Mouse (Mus musculus): Measurements from ENCODE around the gene Nxn. TPM values are rescaled to one million over a fixed set of nuclear protein-coding genes. Genes with fewer than 3 reads are reported as not detected.

Gene Nxn
- total and polyA plus RNA-seq, 2 experiments from 2014 or later: 10.6 to 50.7 TPM

DNA sequence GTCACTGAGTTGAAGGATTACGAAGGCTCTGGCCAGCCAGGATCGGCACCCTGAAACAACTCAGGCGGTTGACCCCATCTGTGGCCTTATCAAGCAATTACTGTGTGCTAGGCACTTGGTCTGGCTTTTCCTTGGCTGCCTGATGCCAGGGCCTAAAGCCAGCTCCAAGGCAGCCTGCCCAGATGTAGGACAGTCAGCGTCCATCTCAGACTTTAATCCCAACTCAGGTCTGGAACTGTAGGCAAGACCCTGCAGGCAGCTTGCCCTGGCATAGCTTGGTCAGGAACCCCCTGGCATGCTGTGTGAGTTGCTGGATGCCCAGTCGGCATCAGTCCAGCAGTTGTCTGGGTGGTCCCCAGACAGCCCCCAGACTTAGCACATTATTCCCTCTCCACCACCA, 37.1 kb upstream of the Nxn start:
- no peaks in the 10 kb centered on the region for H3K27me3 ChIP-seq (ENCODE audit: control insufficient read depth, insufficient read depth, low read length)
- TF ChIP-seq CTCF (IDR thresholded peaks at IDR 0.05; ENCODE audit: low read depth): no peak
- no peak for TF ChIP-seq EP300 (IDR thresholded peaks at IDR 0.05; ENCODE audit: low read depth)
- 47% methylated on average over 5 of the region's 5 CpGs for WGBS
- DNase-seq (ENCODE audit: low spot score) (no peak), ATAC-seq (ENCODE audit: insufficient read depth, low read depth) (no peak)
- no peak overlapping the region for H3K27ac ChIP-seq (ENCODE audit: low read depth)
- no peak overlapping the region for H3K9ac ChIP-seq (replicated peaks; ENCODE audit: low read depth, low read length)
- H3K4me2 ChIP-seq (ENCODE audit: low read depth, low read length): peak overlapping the region; percentile 70
- H3K9me3 ChIP-seq (replicated peaks; ENCODE audit: control insufficient read depth, low read length): no peaks in the 10 kb centered on the region
- H3K36me3 ChIP-seq (replicated peaks; ENCODE audit: control insufficient read depth, insufficient read depth, low read length): 0 out of 2 replicates have a peak, but pooled peaks cover 3% of the 10 kb centered on the region
- no peak overlapping the region; the same call in 1 of the 2 replicates for H3K4me3 ChIP-seq (ENCODE audit: low read depth, low read length)
- peaks cover 36% of the 10 kb centered on the region for H3K4me1 ChIP-seq (ENCODE audit: control insufficient read depth, insufficient read depth)

DNA sequence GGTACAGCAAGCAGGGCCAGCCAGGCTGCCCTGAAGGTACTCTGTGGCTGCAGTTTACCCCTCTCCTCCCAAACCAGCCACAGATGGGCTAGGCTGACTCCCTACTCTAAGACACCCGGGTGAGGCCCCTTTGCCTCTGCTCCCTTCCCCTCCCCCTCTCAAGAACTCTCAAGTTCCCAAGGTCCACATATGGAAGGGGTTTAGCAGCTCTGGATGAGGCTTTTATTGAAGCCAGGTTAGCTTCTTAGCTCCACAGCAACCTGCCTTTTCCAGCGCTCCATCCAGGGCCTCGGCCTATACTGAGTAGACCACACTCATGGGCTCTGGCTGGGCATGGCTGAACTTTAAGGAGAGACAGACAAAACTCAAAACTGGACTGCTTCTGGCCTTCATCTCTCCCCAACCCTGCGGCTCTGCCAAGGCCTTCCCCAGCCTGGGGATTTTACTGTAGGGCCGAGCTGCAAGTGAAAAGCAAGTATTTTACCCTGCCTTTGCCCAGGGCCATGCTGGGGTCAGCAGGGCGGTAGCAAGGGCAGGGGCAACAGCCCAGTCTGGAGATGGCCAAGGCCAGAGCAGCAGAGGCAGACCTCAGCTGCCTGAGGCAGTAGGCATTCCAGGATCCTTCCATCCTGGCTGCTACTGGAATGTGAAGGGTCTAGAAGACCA, 31.2 kb upstream of the Nxn start:
- no peaks in the 10 kb centered on the region for H3K27me3 ChIP-seq (ENCODE audit: control insufficient read depth, insufficient read depth, low read length)
- TF ChIP-seq CTCF (IDR thresholded peaks at IDR 0.05; ENCODE audit: low read depth) (no peak), EP300 (IDR thresholded peaks at IDR 0.05; ENCODE audit: low read depth) (no peak)
- H3K36me3 ChIP-seq (replicated peaks; ENCODE audit: control insufficient read depth, insufficient read depth, low read length): 0 out of 2 replicates have a peak, but pooled peaks cover 3% of the 10 kb centered on the region
- H3K9me3 ChIP-seq (replicated peaks; ENCODE audit: control insufficient read depth, low read length): no peaks in the 10 kb centered on the region
- peaks cover 50% of the 10 kb centered on the region for H3K4me1 ChIP-seq (ENCODE audit: control insufficient read depth, insufficient read depth)
- DNase-seq (ENCODE audit: low spot score) (no peak), ATAC-seq (ENCODE audit: insufficient read depth, low read depth) (no peak)
- WGBS: 74% methylated on average over 6 of the region's 6 CpGs
- H3K27ac ChIP-seq (ENCODE audit: low read depth): peak overlapping the region; percentile 67
- no peak overlapping the region for H3K4me3 ChIP-seq (ENCODE audit: low read depth, low read length)
- 0 out of 2 replicates have a peak overlapping the region, but pooled peaks have one; percentile 8 for H3K9ac ChIP-seq (replicated peaks; ENCODE audit: low read depth, low read length)
- no peak overlapping the region for H3K4me2 ChIP-seq (ENCODE audit: low read depth, low read length)

DNA sequence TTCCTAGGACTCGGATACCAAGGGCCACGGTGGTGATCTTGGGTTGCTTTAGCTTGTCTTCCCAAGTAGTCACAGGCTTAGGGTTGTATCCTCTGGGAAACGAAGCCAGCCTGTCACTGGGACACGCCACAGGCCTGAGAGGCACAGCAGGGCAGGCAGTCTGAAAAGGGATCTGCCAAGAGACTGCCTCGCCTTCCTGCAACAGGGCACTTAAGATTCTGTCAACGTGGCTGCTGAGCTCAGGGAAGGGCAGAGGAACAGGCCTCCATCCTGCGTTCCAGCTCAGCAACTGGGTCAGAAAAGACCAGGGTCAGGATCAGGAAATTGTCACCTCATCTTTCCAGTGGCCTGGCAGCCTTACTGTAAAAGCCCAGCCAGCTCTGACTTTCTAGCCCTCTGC, 30.6 kb upstream of the Nxn start:
- no peak for DNase-seq (ENCODE audit: low spot score)
- H3K36me3 ChIP-seq (replicated peaks; ENCODE audit: control insufficient read depth, insufficient read depth, low read length): 0 out of 2 replicates have a peak, but pooled peaks cover 3% of the 10 kb centered on the region
- H3K27me3 ChIP-seq (ENCODE audit: control insufficient read depth, insufficient read depth, low read length): no peaks in the 10 kb centered on the region
- no peaks in the 10 kb centered on the region for H3K9me3 ChIP-seq (replicated peaks; ENCODE audit: control insufficient read depth, low read length)
- H3K27ac ChIP-seq (ENCODE audit: low read depth): peak overlapping the region; percentile 67
- 30% methylated on average over 7 of the region's 7 CpGs for whole genome bisulfite sequencing
- no peak overlapping the region for H3K4me3 ChIP-seq (ENCODE audit: low read depth, low read length)
- H3K9ac ChIP-seq (replicated peaks; ENCODE audit: low read depth, low read length): 0 out of 2 replicates have a peak overlapping the region, but pooled peaks have one; percentile 8
- peaks cover 48% of the 10 kb centered on the region for H3K4me1 ChIP-seq (ENCODE audit: control insufficient read depth, insufficient read depth)
- ATAC-seq (ENCODE audit: insufficient read depth, low read depth): no peak
- no peak overlapping the region for H3K4me2 ChIP-seq (ENCODE audit: low read depth, low read length)
- no peak for TF ChIP-seq CTCF (IDR thresholded peaks at IDR 0.05; ENCODE audit: low read depth)
- TF ChIP-seq EP300 (IDR thresholded peaks at IDR 0.05; ENCODE audit: low read depth): no peak

- Histone ChIP-seq H3K4me1 (ENCODE audit: control insufficient read depth, insufficient read depth) (peaks cover 53% of the 10 kb centered on the region), H3K27ac (ENCODE audit: low read depth) (peak overlapping the region; percentile 67), H3K9ac (replicated peaks; ENCODE audit: low read depth, low read length) (no peak overlapping the region), H3K4me3 (ENCODE audit: low read depth, low read length) (no peak overlapping the region), H3K36me3 (replicated peaks; ENCODE audit: control insufficient read depth, insufficient read depth, low read length) (0 out of 2 replicates have a peak, but pooled peaks cover 3% of the 10 kb centered on the region), H3K4me2 (ENCODE audit: low read depth, low read length) (no peak overlapping the region), H3K27me3 (ENCODE audit: control insufficient read depth, insufficient read depth, low read length) (no peaks in the 10 kb centered on the region), H3K9me3 (replicated peaks; ENCODE audit: control insufficient read depth, low read length) (no peaks in the 10 kb centered on the region)
- peak; percentile 44 for TF ChIP-seq CTCF (IDR thresholded peaks at IDR 0.05; ENCODE audit: low read depth)
- no peak for TF ChIP-seq EP300 (IDR thresholded peaks at IDR 0.05; ENCODE audit: low read depth)
- ATAC-seq (ENCODE audit: insufficient read depth, low read depth) (peak; percentile 37; the same call in 1 of the 2 replicates), DNase-seq (ENCODE audit: low spot score) (no peak)
- 45% methylated on average over 4 of the region's 4 CpGs for WGBS
Measured at GRCm38 (mm10) chr11:76429046-76429445, 30.1 kb upstream of the Nxn start.

DNA sequence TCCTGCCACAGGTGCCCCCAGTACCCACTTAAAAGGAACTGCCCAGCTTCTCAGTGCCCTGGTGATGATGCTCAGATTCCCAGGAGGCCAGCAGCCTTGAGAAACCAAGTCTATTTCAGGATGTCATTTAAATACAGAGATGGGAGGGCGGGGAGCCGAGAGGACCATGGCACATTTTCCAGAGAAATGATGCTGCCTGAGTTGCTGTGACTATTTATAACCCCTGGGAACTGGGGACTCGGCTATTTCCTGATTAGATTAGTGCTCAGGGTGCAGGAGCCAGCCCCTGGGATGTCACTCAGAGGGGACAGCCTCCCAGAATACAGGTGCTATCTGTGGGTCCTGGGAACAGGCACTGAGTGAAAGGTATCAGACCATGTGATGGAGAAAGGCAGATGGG, 28.8 kb upstream of the Nxn start:
- H3K9ac ChIP-seq (replicated peaks; ENCODE audit: low read depth, low read length): peak overlapping the region; percentile 16; the same call in 1 of the 2 replicates
- H3K27ac ChIP-seq (ENCODE audit: low read depth): peak overlapping the region; percentile 67
- H3K36me3 ChIP-seq (replicated peaks; ENCODE audit: control insufficient read depth, insufficient read depth, low read length): peaks cover 7% of the 10 kb centered on the region
- H3K4me2 ChIP-seq (ENCODE audit: low read depth, low read length): peak overlapping the region; percentile 6; the same call in 1 of the 2 replicates
- H3K4me3 ChIP-seq (ENCODE audit: low read depth, low read length): no peak overlapping the region
- 11% methylated on average over 3 of the region's 3 CpGs for WGBS
- DNase-seq (ENCODE audit: low spot score) (peak; percentile 73), ATAC-seq (ENCODE audit: insufficient read depth, low read depth) (peak; percentile 33)
- H3K4me1 ChIP-seq (ENCODE audit: control insufficient read depth, insufficient read depth): peaks cover 55% of the 10 kb centered on the region
- TF ChIP-seq CTCF (IDR thresholded peaks at IDR 0.05; ENCODE audit: low read depth): no peak
- no peak for TF ChIP-seq EP300 (IDR thresholded peaks at IDR 0.05; ENCODE audit: low read depth)
- no peaks in the 10 kb centered on the region for H3K27me3 ChIP-seq (ENCODE audit: control insufficient read depth, insufficient read depth, low read length)
- no peaks in the 10 kb centered on the region for H3K9me3 ChIP-seq (replicated peaks; ENCODE audit: control insufficient read depth, low read length)

Measured in heart, postnatal 0 days (tissue).